Mouse (Mus musculus): ENCODE results near the gene Fat3. TPM values are rescaled to one million over a fixed set of nuclear protein-coding genes. Genes with fewer than 3 reads are reported as not detected.

Gene Fat3
- total RNA-seq, 2 experiments from 2014 or later = not detected

DNA sequence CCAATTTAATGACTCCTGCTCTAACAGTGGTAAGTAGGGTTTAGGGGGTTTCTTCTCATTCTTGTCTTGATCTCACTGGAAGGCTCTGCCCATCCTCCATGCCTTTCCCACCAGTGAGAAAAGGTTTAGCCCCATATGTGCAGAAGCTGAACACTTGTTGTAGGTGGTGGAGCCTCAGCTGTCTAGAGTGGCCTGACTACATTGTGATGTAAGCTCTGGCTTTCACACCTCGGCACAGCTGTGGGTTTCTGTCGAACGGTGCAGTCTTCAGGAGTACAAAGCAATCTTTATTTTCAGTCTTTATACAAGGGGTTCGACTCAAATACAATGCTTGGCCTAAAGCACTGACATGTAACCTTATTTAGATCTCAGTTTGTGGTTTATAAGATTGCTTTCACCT is 437.6 kb downstream of the Fat3 start:
- no peak for ATAC-seq (replicated peaks; ENCODE audit: poor library complexity, severe bottlenecking)

DNA sequence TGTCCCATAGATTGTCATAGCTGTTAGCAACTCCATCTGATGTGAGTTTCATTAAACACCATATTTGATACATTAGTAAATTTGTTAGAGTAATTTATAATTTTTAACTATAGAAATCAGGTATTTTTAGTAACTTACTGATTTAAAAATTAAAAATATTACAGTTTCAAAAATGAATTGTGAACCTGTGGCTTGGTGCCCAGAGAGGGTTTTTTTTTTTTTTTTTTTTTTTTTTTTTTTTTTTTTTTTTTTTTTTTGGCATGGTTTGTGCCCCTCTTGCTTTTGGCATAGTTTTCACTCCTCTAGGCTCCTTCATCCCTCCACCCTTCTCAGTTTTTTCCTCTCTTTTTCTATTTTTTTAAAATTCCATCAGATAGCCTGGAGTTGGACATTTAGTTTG is 438.6 kb downstream of the Fat3 start:
- ATAC-seq (replicated peaks; ENCODE audit: poor library complexity, severe bottlenecking) = no peak

DNA sequence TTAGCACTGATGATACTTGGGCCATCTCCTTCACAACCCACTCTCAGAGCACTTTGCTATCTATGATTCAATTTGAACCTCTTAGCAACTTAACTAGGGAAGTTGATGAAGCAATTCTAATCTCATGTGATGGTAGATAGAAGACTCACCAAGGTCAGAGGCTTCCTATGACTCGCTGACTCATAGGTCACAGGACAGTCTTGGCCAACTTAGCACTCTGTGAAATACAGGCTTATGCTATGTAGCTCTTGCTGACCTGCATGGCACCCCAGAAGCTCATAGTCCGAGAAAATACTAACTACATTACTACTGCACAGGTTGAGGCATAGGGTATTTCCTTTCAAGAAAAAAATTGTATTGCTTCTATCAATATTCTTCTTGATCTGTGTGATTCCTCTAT is 454.4 kb downstream of the Fat3 start:
- no peak for ATAC-seq (replicated peaks; ENCODE audit: poor library complexity, severe bottlenecking)

DNA sequence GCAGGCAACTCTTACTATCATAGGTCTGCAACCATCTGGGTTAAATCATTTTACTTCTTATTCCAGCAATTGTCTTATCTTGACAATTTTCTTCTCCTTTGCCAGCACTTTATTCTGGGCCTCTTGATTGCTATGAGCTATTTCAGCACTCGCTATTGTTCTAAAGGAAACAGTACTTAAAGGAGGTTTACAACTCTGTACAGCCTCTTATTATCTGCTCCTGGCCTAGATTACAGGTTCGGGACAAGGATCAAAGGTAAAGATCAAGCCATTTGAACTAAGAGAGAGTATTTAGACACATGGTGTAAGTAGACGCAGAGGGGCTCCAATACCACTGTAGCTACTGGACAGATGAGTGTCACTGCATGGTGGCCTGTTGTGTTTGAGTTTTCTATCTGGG is 463.7 kb downstream of the Fat3 start:
- ATAC-seq (replicated peaks; ENCODE audit: poor library complexity, severe bottlenecking) = no peak

DNA sequence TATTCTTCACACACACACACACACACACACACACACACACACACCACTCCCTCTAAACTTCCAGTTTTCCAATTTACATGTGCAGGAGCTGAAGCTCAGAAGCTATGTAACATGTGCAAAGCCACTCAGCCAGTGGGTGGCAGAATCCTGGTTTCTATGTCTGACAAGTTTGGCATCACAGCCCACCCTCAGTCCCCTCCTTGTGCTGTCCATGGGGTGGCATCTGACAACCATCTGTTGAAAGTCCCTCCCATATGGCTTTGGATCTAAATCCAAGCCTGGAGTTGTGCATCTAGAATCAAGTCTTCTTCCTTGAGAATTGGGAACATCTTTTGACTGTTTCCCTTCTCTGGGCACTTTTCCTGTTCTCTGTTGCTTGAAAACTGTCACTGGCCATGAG is 464.7 kb downstream of the Fat3 start:
- no peak for ATAC-seq (replicated peaks; ENCODE audit: poor library complexity, severe bottlenecking)

DNA sequence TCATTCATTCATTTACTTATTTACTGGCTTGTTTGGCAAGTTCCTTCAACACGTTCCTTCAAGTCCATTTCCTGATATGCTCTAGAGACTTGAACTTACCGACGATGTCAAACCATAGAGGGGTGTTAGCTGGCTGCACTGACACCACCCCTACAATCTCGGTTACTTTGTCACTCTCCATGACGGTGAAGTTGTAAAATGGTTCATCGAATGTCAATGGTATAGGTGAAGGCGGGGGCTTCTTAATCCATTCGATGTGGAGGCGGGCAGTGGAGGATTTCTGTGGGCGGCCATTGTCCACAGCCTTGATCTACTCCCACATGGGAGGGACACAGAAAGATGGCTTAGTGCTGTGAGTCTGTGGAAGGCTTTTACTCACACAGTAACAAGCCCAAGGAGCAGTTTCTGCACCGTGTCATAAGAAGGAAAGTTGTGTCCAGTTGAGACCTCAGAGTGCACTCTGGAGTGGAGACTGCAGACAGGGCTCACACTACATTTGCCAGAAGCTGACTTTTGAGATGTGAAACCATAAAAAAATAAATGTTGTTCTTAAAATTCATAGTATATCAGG is 471.3 kb downstream of the Fat3 start:
- ATAC-seq (replicated peaks; ENCODE audit: poor library complexity, severe bottlenecking) = no peak

DNA sequence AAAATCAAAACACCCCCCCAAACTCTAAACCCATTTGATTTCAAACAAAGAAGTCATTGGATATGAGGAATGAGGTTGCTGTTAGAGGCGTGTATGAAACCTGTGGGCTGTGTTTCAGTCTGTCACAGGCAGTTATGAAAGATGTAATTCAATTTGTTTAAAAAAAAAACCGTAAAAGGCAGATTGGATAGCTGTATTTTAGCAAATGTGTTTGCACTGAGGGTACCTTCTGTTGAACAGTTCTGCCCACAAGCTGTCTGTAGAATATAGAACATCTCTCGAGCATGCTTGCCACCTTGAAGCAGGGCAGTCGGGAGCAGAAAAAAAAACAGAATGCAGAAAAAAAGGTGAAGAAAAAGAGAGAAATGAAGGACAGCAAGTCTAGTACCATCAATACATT is 472.0 kb downstream of the Fat3 start:
- ATAC-seq (replicated peaks; ENCODE audit: poor library complexity, severe bottlenecking) = no peak

DNA sequence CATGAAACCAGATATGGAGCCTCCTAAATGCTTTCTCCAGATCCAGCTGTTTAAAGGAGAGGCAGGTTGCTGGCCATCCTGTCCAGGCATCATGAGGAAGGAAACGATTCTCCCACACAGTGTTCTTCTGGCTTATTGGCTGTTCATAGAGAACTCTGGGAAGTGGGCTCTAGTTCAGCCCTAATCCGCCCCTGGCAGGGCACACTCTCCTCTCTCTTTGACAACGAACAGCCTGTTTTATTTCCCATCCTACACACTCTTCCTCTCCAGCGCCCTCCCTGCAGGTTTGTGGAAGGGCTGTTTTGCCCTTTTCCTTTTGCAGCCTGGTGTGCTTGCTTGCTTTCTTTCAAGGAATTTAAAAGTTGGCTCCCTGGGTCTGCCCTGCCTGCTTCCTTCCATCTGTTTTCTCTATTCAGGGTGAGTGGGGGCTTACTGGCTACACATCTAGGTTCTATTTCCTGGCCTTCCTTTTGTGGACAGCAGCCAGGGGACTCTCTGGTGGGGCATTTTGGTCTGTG is 472.6 kb downstream of the Fat3 start:
- ATAC-seq (replicated peaks; ENCODE audit: poor library complexity, severe bottlenecking) = no peak

DNA sequence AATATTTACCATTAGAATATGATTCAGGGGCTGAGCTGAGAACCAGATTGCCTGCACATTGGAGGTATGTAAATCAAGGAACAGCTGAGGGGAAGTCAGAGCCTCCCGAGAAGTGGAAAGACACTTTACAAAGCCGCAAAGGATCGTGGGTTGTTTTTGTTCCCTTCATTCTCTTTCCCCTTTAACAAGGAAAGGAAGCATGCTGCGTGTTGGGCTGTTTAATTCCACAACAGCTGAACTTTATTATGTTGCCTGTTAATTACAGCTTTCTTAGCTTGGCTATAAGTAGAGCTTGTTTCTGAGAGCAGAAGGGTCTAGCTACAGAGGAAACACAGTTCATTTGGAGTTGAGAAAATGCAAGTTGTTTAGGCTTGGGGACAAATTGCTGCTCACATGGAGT is 475.0 kb downstream of the Fat3 start:
- no peak for ATAC-seq (replicated peaks; ENCODE audit: poor library complexity, severe bottlenecking)

DNA sequence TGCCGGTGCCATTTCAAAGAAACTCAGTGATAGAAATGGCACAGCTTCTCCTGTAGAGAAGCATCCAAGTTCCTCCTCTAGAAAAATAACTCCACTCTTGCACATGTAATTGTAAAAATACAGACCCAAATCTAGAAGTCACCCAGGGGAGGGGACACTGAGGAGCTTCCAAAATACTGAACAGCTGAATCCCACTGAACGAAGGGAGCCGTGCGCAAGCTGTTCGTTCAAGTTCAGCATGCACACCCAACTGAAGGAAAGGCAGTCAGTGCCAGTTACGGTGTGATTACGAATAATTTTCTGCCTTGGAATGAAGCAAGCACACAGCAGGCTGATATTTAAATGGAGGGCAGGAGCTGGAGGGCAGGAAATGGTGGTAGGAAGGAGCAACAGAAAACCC is 476.4 kb downstream of the Fat3 start:
- no peak for ATAC-seq (replicated peaks; ENCODE audit: poor library complexity, severe bottlenecking)

DNA sequence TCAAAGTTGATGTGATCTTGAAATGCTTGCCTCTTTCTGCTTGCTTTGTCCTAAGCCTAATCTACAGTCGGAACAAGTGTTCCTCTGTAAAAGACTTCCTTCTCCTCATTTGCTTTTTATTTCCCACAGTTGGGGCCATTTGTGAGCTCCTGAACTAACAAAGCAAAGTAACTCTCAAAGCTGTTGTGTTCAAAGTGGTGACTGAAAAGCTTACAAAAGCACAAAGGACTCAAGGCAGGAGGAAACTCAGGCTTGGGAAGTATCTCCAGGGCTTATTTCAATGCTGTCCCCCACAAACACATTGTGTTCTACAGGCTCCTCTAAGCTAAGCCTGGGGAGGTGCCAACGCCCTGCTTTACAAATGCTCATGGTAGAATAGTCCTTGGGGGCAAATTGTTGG is 487.0 kb downstream of the Fat3 start:
- ATAC-seq (replicated peaks; ENCODE audit: poor library complexity, severe bottlenecking) = no peak

DNA sequence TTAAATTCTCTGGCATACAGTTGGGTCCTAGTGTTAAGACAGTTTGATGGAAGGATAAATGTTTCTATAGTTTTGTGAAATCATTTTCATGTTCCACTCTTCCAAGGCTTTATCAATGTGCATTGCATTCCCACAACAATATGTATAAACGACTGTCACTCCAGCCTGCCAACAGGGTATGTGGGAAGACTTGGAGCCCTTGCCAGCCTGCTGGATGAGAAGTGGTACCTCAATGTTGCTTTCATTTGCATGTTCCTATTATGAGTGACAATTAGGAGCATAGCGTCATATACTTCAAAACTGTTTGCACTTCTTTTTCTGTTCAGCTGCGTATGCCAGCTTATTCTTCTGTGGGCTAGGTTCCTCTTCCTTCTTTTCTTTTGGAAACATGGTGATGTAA is 489.7 kb downstream of the Fat3 start:
- no peak for ATAC-seq (replicated peaks; ENCODE audit: poor library complexity, severe bottlenecking)

DNA sequence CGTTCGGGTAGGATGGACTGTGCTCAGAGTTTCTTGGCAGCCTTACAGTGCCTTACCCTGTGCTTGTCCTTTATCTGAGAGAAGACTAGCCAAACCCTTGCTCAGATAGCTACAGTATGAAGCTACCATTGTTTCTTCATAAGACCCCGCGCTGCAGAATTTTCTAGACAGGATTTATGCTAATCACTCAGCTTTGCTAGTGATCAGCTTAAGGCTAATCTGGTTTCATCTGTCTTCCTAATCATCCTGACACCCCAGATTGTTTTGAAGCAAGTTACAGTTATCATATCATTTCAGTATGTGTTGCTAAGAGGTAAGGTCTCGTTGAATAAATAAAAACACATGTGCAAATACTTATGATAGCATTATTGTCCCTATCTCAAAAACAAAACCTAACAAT is 493.6 kb downstream of the Fat3 start:
- ATAC-seq (replicated peaks; ENCODE audit: poor library complexity, severe bottlenecking) = no peak

DNA sequence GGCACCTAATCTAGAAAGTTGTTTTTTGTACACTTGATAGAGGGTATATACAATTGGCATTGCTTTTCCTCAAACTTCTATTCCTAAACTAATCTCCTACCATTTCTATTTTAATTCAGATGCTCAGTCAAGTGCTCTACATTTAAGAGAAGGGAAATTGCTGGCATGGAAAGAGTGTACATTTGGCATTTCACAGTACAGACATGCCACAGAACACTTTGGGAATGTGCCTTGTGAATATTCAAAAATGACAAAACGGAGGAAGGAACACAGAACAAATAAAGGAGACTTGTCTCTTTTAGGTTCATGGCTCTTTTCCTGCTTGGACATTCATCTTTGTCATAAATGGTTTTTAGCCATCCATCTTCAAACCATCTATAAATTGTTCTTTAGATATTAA is 498.1 kb downstream of the Fat3 start:
- ATAC-seq (replicated peaks; ENCODE audit: poor library complexity, severe bottlenecking) = no peak

DNA sequence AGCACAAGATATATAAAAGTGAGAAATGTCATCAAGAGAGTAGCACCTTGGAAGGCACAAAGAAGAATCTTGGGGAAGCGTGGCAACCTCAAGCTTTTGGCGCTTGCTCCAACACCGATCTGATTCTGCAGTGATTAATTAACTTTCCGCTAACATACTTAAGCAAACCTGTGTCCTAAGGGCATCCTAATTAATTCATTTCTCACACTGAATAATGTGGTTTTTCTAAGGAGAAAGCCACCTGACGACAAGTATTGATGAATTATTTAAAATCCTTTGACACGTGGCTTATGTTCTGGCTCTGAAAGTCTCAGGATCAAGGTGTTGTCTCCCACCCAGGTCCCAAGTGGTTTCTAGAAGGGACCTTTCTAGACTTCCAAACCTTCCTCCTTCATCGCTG is 506.3 kb downstream of the Fat3 start:
- ATAC-seq (replicated peaks; ENCODE audit: poor library complexity, severe bottlenecking) = no peak

DNA sequence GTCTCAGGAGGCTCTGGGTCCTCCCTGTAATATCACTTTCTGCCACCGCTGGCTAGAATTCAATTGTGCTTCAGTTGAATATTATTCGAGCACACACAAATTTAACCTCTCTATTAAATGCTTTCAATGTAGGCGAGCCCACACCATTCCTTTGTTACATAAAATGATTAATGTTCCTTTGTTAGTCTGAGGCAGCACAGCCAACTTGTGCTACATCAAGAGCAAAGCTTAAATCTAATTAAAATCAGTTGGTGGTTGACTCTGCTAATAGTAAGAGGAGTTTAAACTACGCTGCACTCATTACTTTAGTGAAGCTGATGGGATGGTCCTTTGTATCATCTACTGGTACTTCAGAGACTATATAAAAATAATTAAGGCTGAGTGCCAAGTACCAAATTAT is 506.9 kb downstream of the Fat3 start:
- no peak for ATAC-seq (replicated peaks; ENCODE audit: poor library complexity, severe bottlenecking)

DNA sequence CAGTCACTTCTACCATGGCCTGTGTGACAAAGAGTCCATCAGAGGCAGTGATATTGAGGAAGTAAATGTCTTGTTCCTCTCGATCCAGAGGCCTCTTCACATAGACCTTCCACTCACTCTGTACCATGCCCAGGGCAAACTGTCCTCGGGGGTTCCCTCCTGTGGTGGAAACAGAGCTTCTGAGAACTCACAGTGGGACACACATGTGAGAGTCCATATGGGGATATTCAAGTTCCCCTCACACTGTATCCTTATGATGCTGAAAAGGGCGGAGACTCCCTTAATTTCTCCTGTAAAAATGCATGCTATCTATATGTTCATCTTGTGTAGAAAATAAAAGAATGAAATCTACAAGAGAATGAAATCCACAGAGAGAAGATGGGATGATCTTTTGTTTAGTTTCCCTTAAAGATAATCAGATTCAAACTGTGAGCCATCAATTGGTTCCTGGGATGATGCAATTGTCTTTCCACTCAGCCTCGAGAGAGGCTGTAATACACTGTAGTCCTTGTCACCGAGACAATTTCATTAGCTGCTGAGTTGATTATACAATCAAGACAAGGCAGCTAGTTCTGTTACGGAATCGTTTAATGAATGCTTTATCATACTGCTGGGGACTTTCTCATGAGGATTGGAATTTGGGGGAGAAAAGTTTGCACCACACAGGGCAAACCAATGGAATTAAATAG is 508.8 kb downstream of the Fat3 start:
- no peak for ATAC-seq (replicated peaks; ENCODE audit: poor library complexity, severe bottlenecking)

DNA sequence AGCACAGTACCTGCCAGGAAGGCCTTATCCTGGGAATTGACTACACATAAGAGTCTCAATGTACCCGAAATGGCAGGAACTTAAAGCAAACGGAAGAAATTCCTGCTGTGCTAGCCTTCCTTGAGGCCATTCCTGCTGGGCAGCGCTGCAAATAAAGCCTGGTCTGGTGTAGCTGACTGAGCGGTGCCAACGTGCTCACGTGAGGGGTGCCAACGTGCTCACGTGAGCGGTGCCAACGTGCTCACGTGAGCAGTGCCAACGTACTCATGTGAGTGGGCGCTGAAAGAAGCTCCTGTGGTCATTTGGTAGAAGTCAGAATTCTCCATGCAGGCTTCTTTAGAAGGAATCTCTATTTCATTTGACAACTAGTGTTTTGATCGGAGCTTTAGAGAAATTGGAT is 522.8 kb downstream of the Fat3 start:
- ATAC-seq (replicated peaks; ENCODE audit: poor library complexity, severe bottlenecking) = no peak

DNA sequence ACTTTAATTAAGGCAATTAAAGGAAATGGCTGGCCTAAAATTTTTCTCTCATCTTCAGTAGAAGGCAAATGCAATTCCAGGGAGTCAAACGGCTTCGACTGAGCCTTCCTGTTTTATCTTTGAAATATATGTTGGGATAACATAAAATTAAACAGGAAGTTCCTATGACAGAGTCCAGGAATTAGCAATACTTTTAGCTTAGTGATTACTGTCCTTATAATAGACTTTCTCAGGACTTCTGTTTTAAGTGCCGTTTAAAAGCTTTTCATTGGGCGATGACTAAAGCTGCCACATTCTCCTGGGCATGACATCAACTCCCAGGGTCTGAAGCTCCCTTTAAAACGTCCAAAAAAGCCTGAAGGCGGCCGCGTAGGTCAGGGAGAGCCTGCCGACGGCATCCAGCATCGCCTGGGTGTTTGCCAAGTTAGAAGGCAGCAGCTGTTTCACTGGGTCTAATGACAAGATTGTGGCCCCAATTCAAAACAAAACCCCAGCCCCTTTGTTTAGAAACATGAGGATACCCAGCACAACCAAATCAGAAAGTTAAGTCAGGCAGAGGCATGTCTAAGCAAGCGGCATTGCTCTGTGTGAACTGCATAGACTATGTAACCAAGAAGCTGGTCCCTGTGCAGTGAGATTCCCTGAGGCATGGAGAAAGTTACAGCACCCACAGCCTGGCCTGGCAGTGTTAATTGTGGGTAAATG is 524.0 kb downstream of the Fat3 start:
- ATAC-seq (replicated peaks; ENCODE audit: poor library complexity, severe bottlenecking) = no peak

DNA sequence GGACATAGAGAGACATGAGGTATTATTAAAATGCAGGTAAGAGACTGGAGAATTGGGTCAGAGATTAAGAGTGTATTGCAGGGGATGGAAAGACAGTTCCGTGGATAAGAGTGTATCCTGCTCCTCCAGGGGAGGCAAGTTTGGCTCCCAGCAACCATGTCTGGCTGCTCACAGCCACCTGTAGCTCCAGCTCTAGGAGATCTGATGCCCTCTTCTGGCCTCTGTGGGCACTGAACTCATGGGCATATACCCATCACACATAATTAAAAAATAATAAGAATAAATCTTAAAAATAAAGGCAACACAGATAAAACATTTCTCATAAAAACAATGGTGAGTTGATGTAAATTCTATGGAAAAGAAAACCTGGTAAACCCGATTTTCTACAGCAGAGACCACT is 525.1 kb downstream of the Fat3 start:
- no peak for ATAC-seq (replicated peaks; ENCODE audit: poor library complexity, severe bottlenecking)

DNA sequence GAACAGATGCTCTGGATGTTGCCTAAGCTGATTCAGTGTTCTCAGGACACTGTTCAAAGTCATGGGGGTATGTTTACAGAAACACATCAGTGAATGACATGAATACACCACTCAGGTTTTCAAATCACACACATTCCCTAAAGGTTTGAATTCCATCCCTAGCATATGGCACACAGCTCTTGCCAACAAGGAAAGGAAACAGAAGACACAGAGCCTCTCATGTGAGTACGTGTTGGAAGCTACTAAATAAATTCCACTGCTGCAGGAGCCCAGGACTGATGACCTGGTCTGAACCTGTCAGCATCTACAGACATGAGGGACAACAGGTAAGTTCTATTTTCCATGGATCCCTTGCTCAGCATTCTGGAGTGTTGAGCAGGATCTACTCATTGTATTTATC is 528.9 kb downstream of the Fat3 start:
- ATAC-seq (replicated peaks; ENCODE audit: poor library complexity, severe bottlenecking) = no peak

DNA sequence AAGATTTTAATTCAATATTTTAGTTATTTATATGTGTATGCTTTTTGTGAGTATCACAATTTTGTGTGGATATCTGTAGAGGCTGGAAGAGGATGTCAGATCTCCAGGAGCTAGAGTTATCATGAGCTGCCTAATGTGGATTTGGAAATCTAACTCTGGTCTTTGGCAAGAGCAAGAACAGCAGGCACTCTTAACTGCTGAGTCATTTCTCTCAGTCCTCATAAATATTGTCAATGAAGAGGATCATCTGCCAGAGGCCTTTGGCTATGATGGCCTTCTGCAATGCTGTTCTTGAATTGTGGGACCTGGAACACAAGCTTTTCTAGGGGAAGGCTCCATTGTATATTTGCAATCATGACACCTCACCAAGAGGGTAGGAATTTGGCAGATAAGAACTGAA is 529.7 kb downstream of the Fat3 start:
- ATAC-seq (replicated peaks; ENCODE audit: poor library complexity, severe bottlenecking) = no peak

Data from granulocyte monocyte progenitor cell, adult 5-6 weeks (primary cell).